Mouse (Mus musculus): ENCODE measurements around the gene Cck.
"Not testable (repeated sequence)": the region's sequence is repeated elsewhere in the genome, so short reads cannot be mapped to it uniquely, and the experiment has no call there.

DNA sequence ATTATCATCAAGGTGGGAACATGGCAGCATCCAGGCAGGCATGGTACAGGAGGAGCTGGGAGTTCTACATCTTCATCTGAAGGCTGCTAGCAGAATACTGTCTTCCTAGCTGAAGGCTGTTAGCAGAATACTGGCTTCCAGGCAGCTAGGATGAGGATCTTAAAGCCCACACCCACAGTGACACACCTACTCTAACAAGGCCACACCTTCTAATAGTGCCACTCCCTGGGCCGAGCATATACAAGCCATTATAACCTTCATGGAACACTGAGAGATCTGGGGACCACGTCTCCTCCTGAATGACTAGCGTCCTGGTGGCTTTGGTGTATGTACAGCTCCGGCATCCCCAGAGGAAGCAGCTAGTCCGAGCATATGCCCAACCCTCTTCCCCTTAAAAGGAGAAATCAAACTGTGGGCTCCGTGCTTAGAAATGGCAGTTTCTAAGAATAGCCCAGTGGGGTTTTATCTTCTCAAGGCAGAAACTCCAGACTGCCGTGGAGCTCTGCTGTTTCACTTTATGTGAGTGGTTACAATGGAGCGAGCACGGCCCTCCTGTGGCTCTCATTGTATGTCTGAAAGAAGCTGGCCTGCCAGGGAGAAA, 43.1 kb downstream of the Cck start:
- not testable (repeated sequence) for TF ChIP-seq POLR2A (IDR thresholded peaks at IDR 0.05; ENCODE audit: insufficient read depth, low read depth, low read length); CTCF (IDR thresholded peaks at IDR 0.05); EP300 (IDR thresholded peaks at IDR 0.05; ENCODE audit: insufficient read depth, low read depth, low read length)

Data from heart, adult 2 months (tissue).